Mouse (Mus musculus) liver, postnatal 0 days (tissue): ENCODE data around the gene Ablim1. TPM values are rescaled to one million over a fixed set of nuclear protein-coding genes. Genes with fewer than 3 reads are reported as not detected.

ENCODE experiments used
- ATAC-seq: fragments of 200-750 bp; cut with Nextera tagmentation; 2 replicates; pipeline ENCODE4 v1.8.0; 2017; ENCODE audit warnings: mild to moderate bottlenecking, moderate library complexity
- DNase-seq: peaks from one replicate; pipeline ENCODE4 v3.0.0-alpha.2; 2016
- H3K27ac ChIP-seq: fragments of 300-500 bp; sonication (generic); 2 replicates; pipeline ENCODE4 v1.5.1; 2014; ENCODE audit warnings: antibody characterized with exemption, moderate library complexity, mild to moderate bottlenecking, low read depth
- H3K27me3 ChIP-seq: fragments of 300-500 bp; sonication (generic); 2 replicates; pipeline ENCODE4 v1.6.1; 2014; ENCODE audit warnings: low read length, control low read depth, mixed read lengths; ENCODE audit not compliant: insufficient read depth
- H3K36me3 ChIP-seq: fragments of 300-500 bp; sonication (generic); replicated peaks from 2 replicates; pipeline ENCODE4 v1.6.1; 2014; ENCODE audit warnings: mild to moderate bottlenecking, control low read depth, low read length, moderate library complexity, mixed read lengths; ENCODE audit not compliant: insufficient read depth
- H3K4me1 ChIP-seq: fragments of 300-500 bp; sonication (generic); 2 replicates; pipeline ENCODE4 v1.6.1; 2014; ENCODE audit warnings: antibody characterized with exemption, mild to moderate bottlenecking, control low read depth; ENCODE audit not compliant: insufficient read depth
- H3K4me2 ChIP-seq: fragments of 300-500 bp; sonication (generic); 2 replicates; pipeline ENCODE4 v1.6.1; 2014; ENCODE audit warnings: low read depth, mild to moderate bottlenecking, low read length, moderate library complexity, mixed read lengths
- H3K4me3 ChIP-seq: fragments of 300-500 bp; sonication (generic); 2 replicates; pipeline ENCODE4 v1.5.1; 2014; ENCODE audit warnings: low read depth, low read length
- H3K9ac ChIP-seq: fragments of 300-500 bp; sonication (generic); replicated peaks from 2 replicates; pipeline ENCODE4 v1.6.1; 2014; ENCODE audit warnings: mild to moderate bottlenecking, moderate library complexity
- H3K9me3 ChIP-seq: fragments of 300-500 bp; sonication (generic); 2 replicates; pipeline ENCODE4 v1.6.1; 2016; ENCODE audit warnings: mild to moderate bottlenecking, control low read depth, low read length, mixed read lengths
- CTCF ChIP-seq: sonication (generic); IDR thresholded peaks from 2 replicates; pipeline ENCODE4 v1.5.1; 2016; ENCODE audit warnings: antibody characterized with exemption, low read depth
- EP300 ChIP-seq: IDR thresholded peaks from 2 replicates; pipeline ENCODE4 v1.6.1; 2016; ENCODE audit warnings: antibody characterized with exemption, low read depth, mild to moderate bottlenecking
- WGBS: fragments of 180-500 bp; shearing (Covaris S2); extraction: QIAGEN DNeasy Blood & Tissue Kit; methylation state at CpG from one replicate; pipeline ENCODE4 v1.1.7; 2014; ENCODE audit not compliant: insufficient replicate concordance; 5-methylcytosine and 5-hydroxymethylcytosine counted together
- polyA plus RNA-seq: library from polyadenylated mRNA; unstranded; fragments of >200 nt; fragmentation: Nextera tagmentation; extraction: Ambion mirVana; gene quantifications from 2 replicates; pipeline ENCODE4 v1.2.1, GENCODE M21; 2015

The Ablim1 gene
- polyA plus RNA-seq, 1 experiment from 2014 or later, result 12.0 TPM

- no peak for ATAC-seq
- Histone ChIP-seq H3K27me3 (no peaks in the 10 kb centered on the region), H3K4me2 (no peak overlapping the region), H3K4me1 (0 out of 2 replicates have a peak, but pooled peaks cover 6% of the 10 kb centered on the region), H3K4me3 (no peak overlapping the region), H3K27ac (no peak overlapping the region), H3K9ac (no peak overlapping the region), H3K9me3 (no peaks in the 10 kb centered on the region), H3K36me3 (peaks cover 8% of the 10 kb centered on the region; the same call in 1 of the 2 replicates)
- WGBS, result 58% methylated on average over 5 of the region's 5 CpGs
- DNase-seq, result no peak
- TF ChIP-seq CTCF, result no peak
- no peak for TF ChIP-seq EP300
These were observed 230.1 kb downstream of the Ablim1 start for GRCm38 (mm10) chr19:57084520-57085166.

DNA sequence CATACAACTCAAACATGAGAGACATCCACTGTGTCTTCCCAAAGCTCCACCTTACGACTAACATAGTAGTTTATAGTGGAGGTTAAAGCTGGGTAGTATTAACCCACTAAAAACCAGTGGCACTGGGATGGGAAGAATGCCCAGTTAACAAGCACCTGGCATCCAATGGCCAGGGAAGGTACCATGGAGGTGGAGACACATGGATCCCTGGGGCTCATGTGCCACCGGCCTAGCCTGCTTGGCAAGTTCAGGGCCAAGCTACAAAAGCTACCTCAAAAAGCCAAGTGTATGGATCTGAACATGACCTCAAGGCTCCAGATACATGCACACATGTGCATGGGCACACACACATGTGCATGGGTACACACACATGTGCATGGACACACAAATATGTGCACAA, 230.8 kb downstream of the Ablim1 start:
- 83% methylated on average over 2 of the region's 2 CpGs for WGBS
- ATAC-seq (no peak), DNase-seq (no peak)
- Histone ChIP-seq H3K27ac (no peak overlapping the region), H3K4me1 (0 out of 2 replicates have a peak, but pooled peaks cover 8% of the 10 kb centered on the region), H3K9ac (no peak overlapping the region), H3K4me2 (no peak overlapping the region), H3K9me3 (no peaks in the 10 kb centered on the region), H3K36me3 (peaks cover 8% of the 10 kb centered on the region; the same call in 1 of the 2 replicates), H3K4me3 (no peak overlapping the region), H3K27me3 (no peaks in the 10 kb centered on the region)
- TF ChIP-seq CTCF (no peak), EP300 (no peak)

- Histone ChIP-seq H3K4me3 (no peak overlapping the region), H3K27ac (no peak overlapping the region), H3K9me3 (no peaks in the 10 kb centered on the region), H3K4me2 (no peak overlapping the region), H3K9ac (no peak overlapping the region), H3K4me1 (0 out of 2 replicates have a peak, but pooled peaks cover 3% of the 10 kb centered on the region), H3K36me3 (peaks cover 8% of the 10 kb centered on the region; the same call in 1 of the 2 replicates), H3K27me3 (no peaks in the 10 kb centered on the region)
- ATAC-seq, result no peak
- 79% methylated on average over 10 of the region's 10 CpGs for WGBS
- TF ChIP-seq EP300, result no peak
- no peak for TF ChIP-seq CTCF
- no peak for DNase-seq
These were observed 231.6 kb downstream of the Ablim1 start for GRCm38 (mm10) chr19:57083183-57083555.

GRCm38 (mm10) chr19:57082454-57083182, 232.1 kb downstream of the Ablim1 start:
- WGBS, result 65% methylated on average over 17 of the region's 17 CpGs
- H3K4me1 ChIP-seq, result 0 out of 2 replicates have a peak, but pooled peaks cover 3% of the 10 kb centered on the region
- H3K4me2 ChIP-seq, result no peak overlapping the region
- H3K9ac ChIP-seq, result no peak overlapping the region
- H3K4me3 ChIP-seq, result no peak overlapping the region
- H3K9me3 ChIP-seq, result no peaks in the 10 kb centered on the region
- DNase-seq, result no peak
- no peak for ATAC-seq
- no peaks in the 10 kb centered on the region for H3K27me3 ChIP-seq
- no peak overlapping the region for H3K27ac ChIP-seq
- H3K36me3 ChIP-seq, result peaks cover 8% of the 10 kb centered on the region; the same call in 1 of the 2 replicates
- no peak for TF ChIP-seq EP300
- TF ChIP-seq CTCF, result no peak

GRCm38 (mm10) chr19:57081536-57081935, 233.2 kb downstream of the Ablim1 start:
- WGBS, result 51% methylated on average over 4 of the region's 4 CpGs
- no peak for DNase-seq

DNA sequence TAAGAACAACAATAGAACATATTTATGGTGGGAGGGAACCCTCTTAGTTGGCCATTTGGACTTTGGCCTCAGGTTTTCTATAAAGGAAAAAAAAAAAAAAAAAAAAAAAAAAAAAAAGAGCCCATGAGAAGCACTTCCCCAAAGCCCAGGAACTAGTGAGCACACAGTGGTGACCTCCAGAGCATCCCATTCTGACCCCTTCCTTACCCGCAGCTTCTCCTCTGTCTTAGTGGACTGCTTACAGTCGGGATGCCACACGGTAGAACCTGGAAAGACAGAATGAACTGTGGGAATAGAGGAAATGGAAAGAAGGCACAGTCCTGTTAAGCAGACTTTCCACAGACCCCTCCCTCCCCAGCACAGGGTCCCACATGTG, 235.1 kb downstream of the Ablim1 start:
- H3K4me3 ChIP-seq, result no peak overlapping the region
- H3K4me1 ChIP-seq, result 0 out of 2 replicates have a peak, but pooled peaks cover 3% of the 10 kb centered on the region
- 72% methylated on average over 3 of the region's 3 CpGs for WGBS
- H3K27ac ChIP-seq, result no peak overlapping the region
- no peak for TF ChIP-seq CTCF
- TF ChIP-seq EP300, result no peak
- H3K27me3 ChIP-seq, result no peaks in the 10 kb centered on the region
- no peak for DNase-seq
- no peaks in the 10 kb centered on the region for H3K9me3 ChIP-seq
- no peak for ATAC-seq
- H3K36me3 ChIP-seq, result peaks cover 8% of the 10 kb centered on the region; the same call in 1 of the 2 replicates
- H3K4me2 ChIP-seq, result no peak overlapping the region
- no peak overlapping the region for H3K9ac ChIP-seq

More at GRCm38 (mm10) chr19:57081536-57081935, 233.2 kb downstream of the Ablim1 start:
- Histone ChIP-seq H3K27me3 (no peaks in the 10 kb centered on the region), H3K4me3 (no peak overlapping the region), H3K4me2 (no peak overlapping the region), H3K9me3 (no peaks in the 10 kb centered on the region), H3K4me1 (0 out of 2 replicates have a peak, but pooled peaks cover 3% of the 10 kb centered on the region), H3K27ac (no peak overlapping the region), H3K9ac (no peak overlapping the region), H3K36me3 (peaks cover 8% of the 10 kb centered on the region; the same call in 1 of the 2 replicates)
- ATAC-seq, result no peak
- no peak for TF ChIP-seq CTCF
- no peak for TF ChIP-seq EP300
